Mouse (Mus musculus): ENCODE measurements around the gene Pomgnt2.
"Not testable (repeated sequence)": the region's sequence is repeated elsewhere in the genome, so short reads cannot be mapped to it uniquely, and the experiment has no call there.

Pomgnt2 gene

GRCm38 (mm10) chr9:121997010-121997409 lies at the start of gene Pomgnt2:
Pomgnt2 (minus strand) TSS chr9:121997110.
- DNase-seq (ENCODE audit: low read depth, low spot score): no peak

DNA sequence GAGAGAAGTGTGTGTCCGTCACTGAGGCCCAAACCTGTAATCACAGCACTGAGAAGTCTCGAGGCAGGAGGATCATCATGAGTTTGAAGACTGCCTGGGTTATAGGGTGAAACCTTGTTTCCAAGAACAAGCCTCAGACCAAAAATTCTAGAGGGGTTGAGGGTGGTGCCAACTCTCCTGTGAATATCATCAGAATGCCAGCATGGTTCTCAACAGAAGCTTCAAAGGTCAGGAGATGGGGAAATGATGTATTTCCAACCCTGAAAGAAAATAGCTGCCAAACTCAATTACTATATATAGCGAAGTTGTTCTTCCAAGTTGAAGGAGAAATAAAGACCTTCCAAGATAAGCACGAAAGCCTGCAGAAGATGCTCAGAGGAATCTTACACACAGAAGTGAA lies 42.9 kb upstream of the Pomgnt2 start:
- DNase-seq (ENCODE audit: low read depth, low spot score): no peak

GRCm38 (mm10) chr9:122038631-122039030 lies 41.7 kb upstream of the Pomgnt2 start:
- no peak for DNase-seq (ENCODE audit: low read depth, low spot score)

DNA sequence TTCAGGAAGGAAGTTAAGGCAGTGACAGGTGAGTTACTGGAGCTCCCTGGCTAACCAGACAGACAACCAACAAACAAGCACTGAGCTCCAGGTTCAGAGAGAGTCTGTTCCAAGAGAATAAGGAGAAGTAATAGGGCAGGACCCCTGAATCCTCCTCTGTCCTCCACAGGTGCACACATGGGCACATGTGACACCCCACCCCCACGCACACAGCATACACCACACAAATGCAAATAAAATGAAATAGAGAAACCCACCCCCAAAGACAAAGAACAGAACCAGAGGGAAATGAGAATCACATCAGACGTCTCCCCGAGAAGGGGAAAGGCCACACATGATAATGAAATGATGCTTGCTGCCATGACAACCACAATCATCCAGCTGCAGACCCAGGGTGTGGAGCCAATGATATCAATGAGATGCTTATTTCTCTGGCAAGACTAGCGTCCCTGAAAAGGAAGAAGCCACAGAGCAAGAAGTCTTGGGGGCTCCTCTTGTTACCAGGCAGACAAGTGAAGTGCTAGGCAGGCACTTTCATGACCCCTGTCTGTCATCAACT lies 39.7 kb upstream of the Pomgnt2 start:
- no peak for DNase-seq (ENCODE audit: low read depth, low spot score)

DNA sequence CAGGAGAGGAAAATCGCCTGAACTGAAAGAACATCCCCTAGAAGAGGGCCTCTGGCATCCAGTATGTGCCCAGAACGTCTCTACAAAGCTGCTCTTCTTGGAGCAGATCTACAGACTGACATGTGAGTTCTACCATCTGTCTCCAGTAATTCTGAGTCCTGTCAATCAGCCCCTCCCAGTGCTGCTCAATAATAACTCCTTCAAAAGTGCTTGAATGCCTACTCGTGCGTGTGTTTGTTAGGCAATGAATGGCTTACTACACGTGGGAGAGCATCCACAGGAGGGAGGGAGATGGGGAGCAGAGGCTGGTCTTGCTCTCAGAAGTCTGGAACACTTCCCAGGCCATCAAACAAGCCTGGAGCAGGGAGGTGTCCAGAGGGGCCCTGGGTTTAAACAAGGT lies 38.9 kb upstream of the Pomgnt2 start:
- no peak for DNase-seq (ENCODE audit: low read depth, low spot score)

DNA sequence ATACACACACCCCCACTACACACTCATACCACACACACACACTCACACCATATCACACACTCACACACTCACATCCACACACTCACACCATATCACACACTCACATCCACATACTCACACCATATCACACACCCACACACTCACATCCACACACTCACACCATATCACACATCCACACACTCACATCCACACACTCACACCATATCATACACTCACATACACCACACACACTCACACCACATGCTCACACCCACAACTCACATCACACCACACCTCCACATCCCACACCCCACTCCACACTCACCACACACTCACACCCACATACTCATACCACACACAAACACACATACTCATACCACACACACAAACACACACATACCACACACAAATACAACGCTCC lies 38.0 kb upstream of the Pomgnt2 start:
- DNase-seq (ENCODE audit: low read depth, low spot score): no peak

- DNase-seq (ENCODE audit: low read depth, low spot score): no peak
These were observed 35.2 kb upstream of the Pomgnt2 start for GRCm38 (mm10) chr9:122032071-122032470.

- DNase-seq (ENCODE audit: low read depth, low spot score): no peak
These were observed 33.8 kb upstream of the Pomgnt2 start for GRCm38 (mm10) chr9:122030706-122031105.

GRCm38 (mm10) chr9:122029765-122030164 lies 32.9 kb upstream of the Pomgnt2 start:
- no peak for DNase-seq (ENCODE audit: low read depth, low spot score)

GRCm38 (mm10) chr9:122027914-122028745 lies 31.2 kb upstream of the Pomgnt2 start:
- no peak for DNase-seq (ENCODE audit: low read depth, low spot score)

DNA sequence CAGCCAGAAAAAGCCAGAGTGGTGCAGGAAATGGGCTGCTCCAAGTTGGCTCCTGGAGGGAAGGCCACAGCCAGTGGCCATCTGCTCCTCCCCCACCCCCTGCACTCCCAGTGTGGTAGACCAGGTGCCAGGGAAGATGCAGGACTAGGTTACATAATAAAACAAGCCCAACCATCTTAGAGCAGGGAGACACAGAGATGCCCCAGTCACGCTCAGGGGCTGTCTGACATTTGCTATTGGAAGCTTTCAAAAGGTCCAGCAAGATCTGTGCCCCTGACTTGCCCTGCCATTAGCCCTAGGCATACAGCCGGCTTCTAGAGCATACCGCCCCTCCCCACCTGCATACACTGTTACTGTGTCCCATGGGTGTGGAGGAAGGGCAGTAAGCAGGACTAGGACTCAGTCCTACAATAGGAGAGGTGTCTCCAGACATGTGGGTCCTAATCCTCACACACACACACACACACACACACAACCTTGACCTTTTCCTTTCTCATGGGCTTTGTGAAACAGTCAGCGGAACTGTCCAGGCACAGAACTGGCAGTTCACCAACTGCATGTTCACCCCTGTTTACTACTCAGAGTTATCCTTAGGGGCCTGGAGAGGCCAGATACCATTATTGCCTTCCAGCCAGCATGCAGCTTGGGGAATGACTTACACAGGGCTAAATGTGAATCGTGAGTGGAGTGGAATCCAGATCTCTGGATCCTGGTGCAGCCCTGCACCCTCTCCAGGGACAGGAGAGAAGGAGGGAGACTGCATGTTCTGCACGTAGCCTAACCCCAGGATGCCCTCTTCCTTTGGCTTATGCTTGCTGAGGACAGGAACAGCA lies 30.4 kb upstream of the Pomgnt2 start:
- DNase-seq (ENCODE audit: low read depth, low spot score): no peak

DNA sequence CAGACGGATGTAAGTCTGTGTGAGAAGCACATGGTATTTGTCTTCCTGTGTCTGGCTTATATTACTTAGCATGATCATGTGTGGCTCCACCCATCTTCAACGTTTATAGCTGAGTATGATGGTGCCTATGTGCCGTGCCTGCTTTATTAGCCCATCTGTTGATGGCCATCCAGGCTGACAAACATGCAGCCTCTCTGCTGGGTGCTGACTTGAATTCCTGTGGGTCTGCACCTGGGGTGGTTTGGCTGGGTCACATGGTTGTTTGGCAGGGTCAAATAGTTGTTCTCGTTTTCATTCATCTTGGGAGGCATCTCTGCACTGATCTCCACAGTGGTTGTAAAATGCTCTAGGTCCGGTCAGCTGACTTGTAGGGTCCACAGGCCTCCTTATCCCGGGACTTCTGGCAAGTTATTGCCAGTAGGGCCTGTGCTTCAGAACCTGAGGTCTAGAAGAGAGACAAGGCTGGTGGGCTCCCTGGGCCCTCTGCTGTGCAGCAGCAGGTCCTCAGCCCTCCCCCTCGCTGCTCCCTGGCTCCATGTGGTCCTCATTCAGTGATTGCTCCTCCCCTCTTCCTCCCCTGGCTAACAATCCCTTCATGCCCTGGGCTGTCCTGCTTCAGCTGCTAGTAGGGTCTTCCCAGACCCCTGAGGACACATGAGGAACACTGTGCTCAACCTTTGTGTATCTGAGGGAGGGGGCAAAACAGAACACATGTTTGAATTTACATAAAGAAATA lies 29.1 kb upstream of the Pomgnt2 start:
- no peak for DNase-seq (ENCODE audit: low read depth, low spot score)

- DNase-seq (ENCODE audit: low read depth, low spot score): no peak
These were observed 27.5 kb upstream of the Pomgnt2 start for GRCm38 (mm10) chr9:122024419-122024818.

- DNase-seq (ENCODE audit: low read depth, low spot score): no peak
These were observed 27.0 kb upstream of the Pomgnt2 start for GRCm38 (mm10) chr9:122023873-122024272.

DNA sequence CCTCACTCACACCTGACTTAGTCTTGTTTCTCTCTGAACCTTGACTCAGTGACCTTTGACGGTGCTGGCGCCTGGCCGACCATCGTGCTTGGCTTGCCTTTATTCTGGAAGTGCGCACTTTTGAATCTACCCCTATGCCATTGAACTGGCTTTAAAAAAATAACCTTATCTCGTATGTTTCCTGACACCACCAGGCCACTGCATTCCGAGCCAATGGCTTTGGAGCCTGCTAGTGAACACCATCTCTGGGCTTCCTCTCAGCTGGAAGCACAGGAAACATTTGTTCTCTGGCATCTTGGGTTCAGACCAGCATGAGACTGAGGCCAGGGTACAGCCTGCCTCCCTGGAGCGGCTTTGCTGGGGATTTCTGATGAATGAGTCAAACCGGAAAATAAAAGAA lies 25.9 kb upstream of the Pomgnt2 start:
- no peak for DNase-seq (ENCODE audit: low read depth, low spot score)

DNA sequence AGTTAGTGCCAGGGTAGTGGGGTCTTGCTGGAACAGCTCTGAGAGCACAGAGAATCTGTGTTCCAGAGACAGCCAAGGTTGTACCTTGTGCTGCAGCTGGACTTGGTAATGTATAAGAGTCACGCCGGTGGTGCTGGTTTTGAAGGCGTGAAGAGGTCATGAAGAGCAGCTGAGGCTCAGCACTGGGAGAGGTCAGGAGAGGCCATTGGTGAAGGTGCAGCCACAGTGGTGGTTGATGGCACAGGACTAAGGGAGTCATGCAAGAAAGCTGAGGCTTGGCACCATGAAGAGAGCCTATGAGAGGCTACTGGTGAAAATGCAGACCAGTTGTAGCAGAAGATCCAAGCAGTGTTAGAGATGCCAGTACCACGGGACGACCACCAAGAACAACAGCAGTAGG lies 24.7 kb upstream of the Pomgnt2 start:
- no peak for DNase-seq (ENCODE audit: low read depth, low spot score)

DNA sequence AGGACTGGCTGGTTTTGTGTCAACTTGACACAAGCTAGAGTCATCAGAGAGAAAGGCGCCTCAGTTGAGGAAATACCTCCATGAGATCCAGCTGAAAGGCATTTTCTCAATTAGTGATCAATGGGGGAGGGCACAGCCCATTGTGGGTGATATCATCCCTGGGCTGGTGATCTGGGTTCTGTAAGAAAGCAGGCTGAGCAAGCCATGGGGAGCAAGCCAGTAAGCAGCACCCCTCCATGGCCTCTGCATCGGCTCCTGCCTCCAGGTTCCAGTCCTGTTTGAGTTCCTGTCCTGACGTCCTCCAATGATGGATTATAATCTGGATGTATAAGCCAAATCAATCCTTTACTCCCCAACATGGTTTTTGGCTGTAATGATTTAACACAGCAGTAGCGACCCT lies 24.3 kb upstream of the Pomgnt2 start:
- DNase-seq (ENCODE audit: low read depth, low spot score): not testable (repeated sequence)

DNA sequence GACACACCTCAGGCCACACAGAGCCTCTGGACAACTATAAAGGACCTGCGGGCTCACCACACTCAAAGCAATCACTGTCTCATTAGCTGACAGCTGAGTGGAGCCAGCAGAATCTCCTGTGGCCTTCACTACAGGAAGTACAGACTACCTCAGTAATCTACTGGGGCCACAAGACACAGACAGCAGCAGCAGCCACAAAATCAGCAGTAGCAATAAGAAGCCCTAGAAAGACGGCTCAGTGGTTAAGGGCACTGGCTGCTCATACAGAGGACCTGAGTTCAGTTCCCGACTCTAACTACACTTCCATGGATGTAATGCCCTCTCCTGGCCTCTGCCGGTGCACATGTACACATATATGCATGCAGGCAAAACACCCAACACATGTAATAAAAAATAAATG lies 23.4 kb upstream of the Pomgnt2 start:
- no peak for DNase-seq (ENCODE audit: low read depth, low spot score)

GRCm38 (mm10) chr9:122018782-122019395 lies 22.0 kb upstream of the Pomgnt2 start:
- DNase-seq (ENCODE audit: low read depth, low spot score): peak; percentile 42

GRCm38 (mm10) chr9:122018079-122018478 lies 21.2 kb upstream of the Pomgnt2 start:
- no peak for DNase-seq (ENCODE audit: low read depth, low spot score)

- peak; percentile 86 for DNase-seq (ENCODE audit: low read depth, low spot score)
These were observed 17.3 kb upstream of the Pomgnt2 start for GRCm38 (mm10) chr9:122014241-122014667.
